Mouse (Mus musculus): Measurements from ENCODE around the gene Fam186a. TPM values are rescaled to one million over a fixed set of nuclear protein-coding genes. Genes with fewer than 3 reads are reported as not detected.
A peak's percentile ranks its signal among the peaks of the same experiment; 100 is the strongest.
"Not testable (repeated sequence)": the region's sequence is repeated elsewhere in the genome, so short reads cannot be mapped to it uniquely, and the experiment has no call there.

Gene Fam186a
- polyA plus RNA-seq, 1 experiment from 2014 or later, result not detected

DNA sequence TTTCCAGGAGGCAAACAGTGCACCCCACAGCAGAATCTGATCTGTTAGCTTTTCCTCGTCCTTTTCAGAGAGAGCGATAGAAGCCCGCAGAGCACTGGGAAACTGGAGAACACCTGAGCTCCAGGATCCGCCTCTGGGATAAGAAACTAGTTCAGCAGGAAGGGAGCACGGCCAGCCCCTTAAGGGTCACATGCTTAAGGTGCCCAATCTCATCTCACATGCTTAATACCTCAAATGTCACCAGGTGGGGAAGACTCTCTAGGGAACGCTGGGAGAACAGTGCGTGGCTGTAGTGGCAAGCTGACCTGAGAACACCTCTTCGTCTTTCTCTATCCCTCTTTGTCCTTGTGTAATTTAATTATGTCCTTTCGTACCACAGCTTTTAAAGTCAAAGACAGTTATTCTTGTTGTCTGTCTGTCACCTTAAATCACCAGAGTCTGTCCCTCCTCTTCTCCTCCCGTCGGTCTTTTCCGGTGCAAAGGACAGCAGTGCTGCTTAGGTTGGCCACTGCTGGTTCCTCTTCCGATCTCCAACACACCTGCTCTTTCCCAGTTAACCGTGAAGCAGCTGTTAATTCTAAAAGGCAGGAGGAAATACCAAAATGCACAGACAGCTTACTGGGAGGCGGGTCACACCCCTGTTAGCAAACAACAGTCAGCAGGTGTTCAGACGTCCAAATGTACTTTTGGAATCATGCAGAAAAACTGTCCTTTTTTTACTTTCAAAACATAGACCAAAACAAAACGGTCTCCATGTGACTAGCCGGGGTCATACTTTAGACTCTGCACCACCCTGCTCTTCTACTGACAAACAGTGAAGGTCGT is 76.2 kb downstream of the Fam186a start:
- Histone ChIP-seq H3K9me3 (no peaks in the 10 kb centered on the region), H3K27me3 (no peaks in the 10 kb centered on the region), H3K9ac (replicated peaks) (no peak overlapping the region), H3K27ac (no peak overlapping the region), H3K4me2 (replicated peaks) (no peak overlapping the region), H3K4me3 (replicated peaks) (no peak overlapping the region), H3K36me3 (no peaks in the 10 kb centered on the region), H3K4me1 (replicated peaks) (0 out of 2 replicates have a peak, but pooled peaks cover 3% of the 10 kb centered on the region)
- no peak for ATAC-seq
- 61% methylated on average over 19 of the region's 19 CpGs for WGBS

DNA sequence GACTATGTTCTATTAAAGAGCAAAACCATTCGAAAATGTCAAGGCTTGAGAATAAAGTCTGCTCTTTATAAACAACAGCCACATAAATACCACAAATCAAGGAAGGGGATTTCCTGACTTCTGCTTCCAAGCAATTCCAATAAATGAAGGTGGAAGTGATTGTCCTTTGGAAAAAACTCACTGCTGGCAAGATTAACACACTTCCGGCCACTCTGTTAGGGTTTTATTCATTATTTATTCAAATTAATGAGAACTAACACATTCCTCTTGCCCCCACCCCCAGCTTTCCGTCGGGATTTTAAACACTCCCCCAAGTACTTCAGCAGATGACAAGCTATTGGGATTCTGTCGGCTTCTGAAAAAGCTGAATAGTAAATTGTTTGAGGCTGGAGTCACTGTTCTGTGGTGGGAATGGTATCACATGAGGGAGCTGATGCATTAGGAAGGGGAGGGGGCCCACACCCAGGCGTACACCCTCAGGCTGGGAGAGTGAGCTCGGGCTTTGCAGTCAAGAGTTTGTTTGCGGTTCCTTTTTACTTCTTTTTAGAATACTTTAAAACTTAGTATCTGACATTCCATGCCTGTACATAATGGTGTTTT is 77.5 kb downstream of the Fam186a start:
- H3K4me3 ChIP-seq (replicated peaks), result no peak overlapping the region
- no peaks in the 10 kb centered on the region for H3K27me3 ChIP-seq
- no peak for ATAC-seq
- H3K4me2 ChIP-seq (replicated peaks), result no peak overlapping the region
- H3K9ac ChIP-seq (replicated peaks), result no peak overlapping the region
- H3K27ac ChIP-seq, result no peak overlapping the region
- H3K4me1 ChIP-seq (replicated peaks), result 0 out of 2 replicates have a peak, but pooled peaks cover 3% of the 10 kb centered on the region
- WGBS, result 48% methylated on average over 8 of the region's 8 CpGs
- H3K36me3 ChIP-seq, result no peaks in the 10 kb centered on the region
- no peaks in the 10 kb centered on the region for H3K9me3 ChIP-seq

DNA sequence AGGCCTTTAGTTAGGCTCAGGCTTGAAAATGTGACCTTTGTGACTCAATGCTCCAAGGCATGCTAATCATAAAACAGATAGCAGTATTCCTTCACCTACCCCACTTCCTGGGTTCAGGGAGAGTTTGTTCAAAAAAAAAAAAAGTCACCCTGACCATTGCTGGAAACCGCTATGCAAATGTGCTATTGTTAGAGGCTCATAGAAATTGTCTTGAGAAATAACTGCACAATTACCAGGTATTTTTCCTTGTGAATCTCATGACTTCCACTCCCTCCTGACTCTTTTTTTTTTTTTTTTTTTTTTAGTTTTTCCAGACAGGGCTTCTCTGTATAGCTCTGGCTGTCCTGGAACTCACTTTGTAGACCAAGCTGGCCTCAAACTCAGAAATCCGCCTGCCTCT is 79.7 kb downstream of the Fam186a start:
- H3K9me3 ChIP-seq; H3K4me1 ChIP-seq (replicated peaks); ATAC-seq; H3K4me3 ChIP-seq (replicated peaks); H3K4me2 ChIP-seq (replicated peaks); H3K36me3 ChIP-seq; H3K9ac ChIP-seq (replicated peaks); H3K27ac ChIP-seq; H3K27me3 ChIP-seq: not testable (repeated sequence)
- 97% methylated on average over 2 of the region's 2 CpGs for WGBS

DNA sequence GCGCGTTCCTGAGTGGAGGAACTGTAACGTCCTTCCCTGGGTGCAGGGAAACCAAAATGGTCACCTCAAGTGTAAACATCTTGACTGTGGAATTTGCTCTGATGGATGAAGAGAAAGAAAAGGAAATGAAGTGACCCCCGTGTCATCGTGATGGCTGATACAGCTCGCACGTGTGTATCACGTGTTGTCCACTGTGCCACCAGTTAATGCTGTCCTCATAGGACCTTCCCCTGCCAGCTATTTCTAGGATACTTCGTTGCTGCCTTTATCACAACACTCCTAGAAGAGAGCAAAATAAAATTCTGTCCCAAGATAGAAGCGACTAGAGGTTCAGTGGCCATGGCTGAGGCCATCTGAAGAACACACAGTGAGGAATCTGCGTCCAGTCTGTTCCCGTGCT is 82.8 kb downstream of the Fam186a start:
- H3K4me2 ChIP-seq (replicated peaks), result no peak overlapping the region
- no peak overlapping the region for H3K27ac ChIP-seq
- no peaks in the 10 kb centered on the region for H3K27me3 ChIP-seq
- 90% methylated on average over 12 of the region's 12 CpGs for WGBS
- ATAC-seq, result no peak
- no peaks in the 10 kb centered on the region for H3K4me1 ChIP-seq (replicated peaks)
- H3K36me3 ChIP-seq, result no peaks in the 10 kb centered on the region
- H3K9me3 ChIP-seq, result no peaks in the 10 kb centered on the region
- H3K9ac ChIP-seq (replicated peaks), result no peak overlapping the region
- no peak overlapping the region for H3K4me3 ChIP-seq (replicated peaks)

DNA sequence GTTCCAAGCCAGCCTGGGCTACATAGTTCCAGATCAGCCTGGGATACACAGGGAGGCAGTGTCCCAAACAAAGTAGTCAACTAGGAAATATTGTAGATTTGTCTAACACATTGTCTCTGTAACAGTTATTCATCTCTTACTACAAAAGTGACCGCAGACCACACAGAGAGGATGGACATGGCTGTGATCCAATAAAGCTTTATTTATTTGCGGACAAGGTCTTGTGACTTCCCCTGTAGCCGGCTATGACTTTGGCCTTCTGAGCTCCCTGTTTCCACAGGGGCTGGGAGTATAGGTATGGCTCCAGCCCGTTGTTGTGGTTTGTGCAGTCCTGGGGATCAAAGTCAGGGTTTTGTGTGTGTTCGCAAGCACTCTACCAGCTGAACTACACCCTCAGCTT is 88.3 kb downstream of the Fam186a start:
- Histone ChIP-seq H3K9me3 (no peaks in the 10 kb centered on the region), H3K36me3 (no peaks in the 10 kb centered on the region), H3K4me2 (replicated peaks) (no peak overlapping the region), H3K4me1 (replicated peaks) (peaks cover 16% of the 10 kb centered on the region), H3K27me3 (no peaks in the 10 kb centered on the region), H3K9ac (replicated peaks) (no peak overlapping the region), H3K4me3 (replicated peaks) (no peak overlapping the region), H3K27ac (no peak overlapping the region)
- WGBS, result 93% methylated on average over 5 of the region's 5 CpGs
- ATAC-seq, result no peak

DNA sequence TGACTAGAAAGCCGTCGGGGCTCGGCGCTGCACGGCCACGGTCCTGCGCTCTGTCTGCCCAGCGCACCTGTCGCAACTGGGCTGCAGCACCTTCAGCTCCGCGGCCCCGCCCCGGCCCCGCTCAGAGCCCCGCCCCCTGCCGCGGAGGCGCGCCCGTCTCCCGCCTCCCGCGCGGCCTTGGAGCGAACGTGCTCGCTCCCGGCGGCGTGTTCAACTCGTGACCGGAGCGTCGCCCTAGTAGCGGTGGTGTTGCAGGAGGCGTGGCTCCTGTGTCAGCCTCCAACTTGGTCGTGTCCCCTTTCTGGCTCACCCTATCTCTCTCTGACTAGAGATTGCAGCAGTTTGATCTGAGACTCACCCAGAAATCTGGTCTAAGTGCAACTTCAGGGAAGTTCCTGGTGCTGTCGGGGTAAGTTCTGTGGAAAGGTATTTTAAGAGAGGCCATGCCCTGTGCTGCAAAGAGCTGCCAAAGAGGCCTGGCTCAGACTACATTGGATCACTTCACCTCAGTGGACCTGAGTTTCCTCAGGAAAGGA is 91.5 kb downstream of the Fam186a start, which contains the start of gene Lima1:
Gene Lima1, minus strand, starts transcription at position 123 of the 536 bp plus-strand sequence.
- no peaks in the 10 kb centered on the region for H3K9me3 ChIP-seq
- no peaks in the 10 kb centered on the region for H3K27me3 ChIP-seq
- H3K27ac ChIP-seq, result no peak within 1 kb of the TSS
- H3K9ac ChIP-seq (replicated peaks), result peak within 1 kb of the TSS; percentile 80
- peaks cover 16% of the 10 kb centered on the region for H3K4me1 ChIP-seq (replicated peaks)
- H3K4me3 ChIP-seq (replicated peaks), result peak within 1 kb of the TSS; percentile 80
- peak; percentile 97 for ATAC-seq
- H3K36me3 ChIP-seq, result no peaks in the 10 kb centered on the region
- H3K4me2 ChIP-seq (replicated peaks), result peak within 1 kb of the TSS; percentile 96
- 1% methylated on average over 33 of the region's 38 CpGs for WGBS

DNA sequence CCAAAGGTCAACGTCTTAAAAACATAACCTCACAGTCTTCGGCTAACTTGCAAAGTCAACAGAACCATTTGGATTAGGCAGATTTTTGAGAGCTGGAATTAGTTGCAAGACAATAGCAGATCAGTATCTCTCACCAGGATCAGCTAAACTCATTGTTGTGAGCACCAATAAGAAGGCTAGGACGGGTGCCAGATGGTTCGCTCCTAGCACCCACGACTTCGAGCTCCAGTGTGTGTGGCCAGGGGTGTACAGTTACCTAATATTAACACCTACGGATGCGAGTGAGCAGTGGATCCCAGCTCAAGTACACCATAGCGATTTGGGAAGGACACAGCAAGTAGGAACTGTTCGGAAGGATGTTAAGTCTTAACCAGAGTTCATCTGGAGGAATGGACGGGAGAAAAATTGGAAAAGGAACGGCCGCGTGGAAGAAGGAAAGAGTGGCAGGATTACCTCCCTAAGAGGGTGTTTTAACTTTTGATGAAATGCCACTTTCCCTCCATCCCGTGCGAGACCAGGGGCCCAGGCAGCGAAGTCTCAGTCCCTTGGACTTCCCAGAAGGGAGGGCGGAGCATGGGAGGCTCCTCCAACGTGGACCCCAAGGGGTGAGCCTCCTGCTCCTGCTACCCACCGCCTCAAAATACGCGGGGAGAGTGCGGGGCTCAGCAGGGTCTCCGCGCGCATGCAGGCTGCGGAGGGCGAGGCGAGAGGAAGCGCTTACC is 92.1 kb downstream of the Fam186a start:
- H3K4me2 ChIP-seq (replicated peaks), result peak overlapping the region; percentile 96
- 2% methylated on average over 30 of the region's 30 CpGs for WGBS
- H3K4me1 ChIP-seq (replicated peaks), result peaks cover 16% of the 10 kb centered on the region
- peak overlapping the region; percentile 80 for H3K9ac ChIP-seq (replicated peaks)
- ATAC-seq, result peak; percentile 78
- no peak overlapping the region for H3K27ac ChIP-seq
- no peaks in the 10 kb centered on the region for H3K27me3 ChIP-seq
- no peaks in the 10 kb centered on the region for H3K36me3 ChIP-seq
- no peaks in the 10 kb centered on the region for H3K9me3 ChIP-seq
- peak overlapping the region; percentile 80 for H3K4me3 ChIP-seq (replicated peaks)

DNA sequence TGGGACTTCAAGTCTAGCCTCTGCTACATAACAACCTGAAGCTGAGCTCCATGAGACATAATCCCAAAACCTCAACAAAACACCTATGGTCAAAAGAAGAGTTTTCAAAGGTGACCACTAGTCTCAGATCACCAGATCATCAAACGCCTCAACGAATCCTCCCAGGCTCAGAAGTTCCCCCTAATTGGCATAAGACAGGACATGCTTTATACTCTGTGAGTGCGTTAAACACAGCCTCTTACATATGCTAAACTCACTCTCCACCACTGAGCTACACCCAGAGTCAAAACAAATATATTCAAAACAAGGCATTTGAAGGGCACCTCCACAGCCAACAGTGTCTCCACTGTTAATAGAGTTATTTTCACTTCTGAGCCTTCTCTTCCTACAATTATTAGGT is 94.3 kb downstream of the Fam186a start:
- Histone ChIP-seq H3K9ac (replicated peaks) (no peak overlapping the region), H3K27ac (no peak overlapping the region), H3K9me3 (no peaks in the 10 kb centered on the region), H3K27me3 (no peaks in the 10 kb centered on the region), H3K4me3 (replicated peaks) (no peak overlapping the region), H3K36me3 (no peaks in the 10 kb centered on the region), H3K4me2 (replicated peaks) (no peak overlapping the region), H3K4me1 (replicated peaks) (peaks cover 16% of the 10 kb centered on the region)
- no peak for ATAC-seq
- 88% methylated on average over 3 of the region's 3 CpGs for WGBS

Other genes with a start within 250 kb of the Fam186a start
- 1.3 and 1.6 TPM in 2 replicates for gene Gpd1, start 249.5 kb downstream of the Fam186a start, polyA plus RNA-seq (2015; fragmentation: Nextera tagmentation; extraction: Ambion mirVana)
- 167 and 177 TPM in 2 replicates for gene Cox14, start 241.4 kb downstream of the Fam186a start, polyA plus RNA-seq (2015; fragmentation: Nextera tagmentation; extraction: Ambion mirVana)
- 58.4 and 61.1 TPM in 2 replicates for gene Cers5, start 194.2 kb downstream of the Fam186a start, polyA plus RNA-seq (2015; fragmentation: Nextera tagmentation; extraction: Ambion mirVana)
- 17.1 and 17.2 TPM in 2 replicates for gene Lima1, start 91.6 kb downstream of the Fam186a start, polyA plus RNA-seq (2015; fragmentation: Nextera tagmentation; extraction: Ambion mirVana)
- 25.1 and 27.1 TPM in 2 replicates for gene Larp4, start 3.0 kb upstream of the Fam186a start, polyA plus RNA-seq (2015; fragmentation: Nextera tagmentation; extraction: Ambion mirVana)
- 21.4 and 24.1 TPM in 2 replicates for gene Dip2b, start 71.6 kb upstream of the Fam186a start, polyA plus RNA-seq (2015; fragmentation: Nextera tagmentation; extraction: Ambion mirVana)